Mouse (Mus musculus) embryonic facial prominence, embryonic 10.5 days (tissue): ENCODE measurements at regions not wholly inside any gene's neighbourhood (a gene's known extent, or its start where the extent isn't known, plus 50 kb on each side); places are given as distances from the start of the nearest gene placed in this dataset.

Experiments
- DNase-seq: peaks from one replicate; pipeline ENCODE4 v3.0.0-alpha.2; 2017; ENCODE audit warnings: low spot score
- H3K27ac ChIP-seq: fragments of 300-500 bp; sonication (generic); replicated peaks from 2 replicates; pipeline ENCODE4 v1.5.1; 2016; ENCODE audit warnings: mild to moderate bottlenecking
- H3K27me3 ChIP-seq: fragments of 300-500 bp; sonication (generic); replicated peaks from 2 replicates; pipeline ENCODE4 v1.6.1; 2016; ENCODE audit warnings: low read depth, mild to moderate bottlenecking; ENCODE audit not compliant: poor library complexity, severe bottlenecking
- H3K36me3 ChIP-seq: fragments of 300-500 bp; sonication (generic); replicated peaks from 2 replicates; pipeline ENCODE4 v1.6.1; 2016; ENCODE audit warnings: mild to moderate bottlenecking, moderate library complexity
- H3K4me1 ChIP-seq: fragments of 300-500 bp; sonication (generic); 2 replicates; pipeline ENCODE4 v1.6.1; 2016
- H3K4me3 ChIP-seq: fragments of 300-500 bp; sonication (generic); 2 replicates; pipeline ENCODE4 v1.5.1; 2016; ENCODE audit warnings: mild to moderate bottlenecking, moderate library complexity
- H3K9me3 ChIP-seq: fragments of 300-500 bp; sonication (generic); 2 replicates; pipeline ENCODE4 v1.6.1; 2016; ENCODE audit warnings: mild to moderate bottlenecking
- whole genome bisulfite sequencing: fragments of 180-500 bp; shearing (Covaris S2); methylation state at CpG from one replicate; pipeline ENCODE4 v1.1.7; 2016; 5-methylcytosine and 5-hydroxymethylcytosine counted together

DNA sequence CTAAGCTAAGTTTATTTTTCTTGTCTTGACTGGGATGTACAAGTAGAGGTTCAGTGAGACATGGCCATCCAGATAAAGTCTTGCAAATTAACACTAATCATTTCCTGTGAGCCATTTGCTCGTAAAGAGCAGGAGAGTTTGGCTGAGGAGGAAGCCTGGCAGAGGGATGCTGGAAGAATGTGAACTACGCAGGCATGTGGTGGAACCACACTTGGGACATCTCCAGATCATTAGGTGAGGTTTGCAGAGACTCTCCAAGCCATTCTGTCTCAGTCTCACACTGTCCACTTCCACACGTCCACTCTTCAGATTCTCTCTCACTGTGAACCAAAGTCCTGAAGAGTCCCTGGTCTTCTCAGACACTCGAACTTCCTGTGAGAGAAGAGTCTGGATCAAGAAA is 256.3 kb downstream of the Dysf start:
- Histone ChIP-seq H3K4me1 (peaks cover 13% of the 10 kb centered on the region), H3K27ac (no peak overlapping the region), H3K27me3 (peaks cover 27% of the 10 kb centered on the region; the same call in 1 of the 2 replicates), H3K36me3 (no peaks in the 10 kb centered on the region), H3K9me3 (no peaks in the 10 kb centered on the region), H3K4me3 (no peak overlapping the region)
- WGBS, result 88% methylated on average over 4 of the region's 4 CpGs
- no peak for DNase-seq

DNA sequence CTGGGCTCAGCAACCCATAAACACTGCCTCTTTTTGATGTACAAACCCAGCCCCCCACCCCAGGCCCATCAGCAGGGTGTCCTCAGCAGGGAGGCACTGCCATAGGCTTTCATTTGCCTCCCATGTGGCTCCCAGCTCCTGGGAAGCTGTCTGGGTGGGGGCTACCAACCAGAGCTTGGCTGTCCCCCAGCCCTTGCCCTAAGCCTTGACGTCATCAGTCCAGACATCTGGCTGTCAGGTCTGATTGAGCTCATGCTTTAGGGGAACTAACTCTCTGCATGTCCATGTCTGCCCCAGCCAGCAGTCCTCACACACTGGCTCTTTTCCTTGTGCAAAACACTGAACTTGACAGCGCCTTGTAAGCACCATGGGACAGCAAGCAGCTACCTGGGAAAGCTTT is 255.3 kb downstream of the Dysf start:
- WGBS, result 56% methylated on average over 2 of the region's 2 CpGs
- Histone ChIP-seq H3K27me3 (peaks cover 22% of the 10 kb centered on the region; the same call in 1 of the 2 replicates), H3K4me3 (no peak overlapping the region), H3K4me1 (peaks cover 12% of the 10 kb centered on the region; the same call in 1 of the 2 replicates), H3K9me3 (no peaks in the 10 kb centered on the region), H3K27ac (no peak overlapping the region), H3K36me3 (no peaks in the 10 kb centered on the region)
- no peak for DNase-seq

GRCm38 (mm10) chr6:84262766-84263165 is 254.4 kb downstream of the Dysf start:
- 60% methylated on average over 6 of the region's 6 CpGs for WGBS
- no peaks in the 10 kb centered on the region for H3K36me3 ChIP-seq
- H3K9me3 ChIP-seq, result no peaks in the 10 kb centered on the region
- H3K27me3 ChIP-seq, result 0 out of 2 replicates have a peak, but pooled peaks cover 13% of the 10 kb centered on the region
- peaks cover 11% of the 10 kb centered on the region; the same call in 1 of the 2 replicates for H3K4me1 ChIP-seq
- DNase-seq, result no peak
- H3K4me3 ChIP-seq, result no peak overlapping the region
- no peak overlapping the region for H3K27ac ChIP-seq

DNA sequence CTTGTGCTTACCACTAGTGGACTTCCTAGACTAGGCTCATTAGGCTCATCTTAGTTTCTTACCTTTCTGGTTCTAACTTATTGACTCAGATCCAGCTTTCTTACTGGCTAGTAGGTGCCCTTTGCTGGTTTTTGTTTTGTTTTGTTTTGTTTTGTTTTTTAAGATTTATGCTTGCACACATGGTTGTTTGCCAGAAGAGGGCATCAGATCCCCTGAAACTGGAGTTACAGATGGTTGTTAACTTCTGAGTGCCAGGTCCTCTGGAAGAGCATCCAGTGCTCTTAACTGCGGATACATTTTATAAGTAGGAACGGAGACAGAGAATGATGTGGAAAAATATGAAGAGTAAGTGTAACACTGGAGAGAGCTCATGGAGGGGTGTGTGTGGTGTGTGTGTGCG is 253.1 kb downstream of the Dysf start:
- no peak overlapping the region for H3K27ac ChIP-seq
- WGBS, result 89% methylated on average over 3 of the region's 3 CpGs

More for the DNA sequence above, 253.1 kb downstream of the Dysf start:
- Histone ChIP-seq H3K36me3 (no peaks in the 10 kb centered on the region), H3K9me3 (no peaks in the 10 kb centered on the region), H3K4me3 (no peak overlapping the region), H3K27me3 (0 out of 2 replicates have a peak, but pooled peaks cover 11% of the 10 kb centered on the region), H3K4me1 (0 out of 2 replicates have a peak, but pooled peaks cover 3% of the 10 kb centered on the region)
- no peak for DNase-seq
